Mouse (Mus musculus) heart, adult 2 months (tissue): ENCODE results near the gene Zzef1. TPM values are rescaled to one million over a fixed set of nuclear protein-coding genes. Genes with fewer than 3 reads are reported as not detected.

Experiments
- DNase-seq, 2 experiments: peaks; one replicate each; pipeline ENCODE4 v3.0.0; 2021
- H3K27ac ChIP-seq: fragments of 200-600 bp; 2 replicates; pipeline ENCODE4 v1.8.1; 2022
- H3K27me3 ChIP-seq: fragments of 200-500 bp; 2 replicates; pipeline ENCODE4 v1.6.1; 2012; ENCODE audit warnings: mild to moderate bottlenecking, low read length, inconsistent platforms, mixed read lengths; ENCODE audit not compliant: control insufficient read depth, insufficient read depth
- H3K36me3 ChIP-seq: fragments of 200-500 bp; 2 replicates; pipeline ENCODE4 v1.6.1; 2012; ENCODE audit warnings: low read length, inconsistent platforms; ENCODE audit not compliant: control insufficient read depth, insufficient read depth
- H3K4me1 ChIP-seq: fragments of 200-500 bp; 2 replicates; pipeline ENCODE4 v1.6.1; 2011; ENCODE audit warnings: low read length; ENCODE audit not compliant: control insufficient read depth, insufficient read depth
- H3K4me3 ChIP-seq: fragments of 200-600 bp; 2 replicates; pipeline ENCODE4 v1.8.1; 2022
- H3K79me2 ChIP-seq: fragments of 200-500 bp; replicated peaks from 2 replicates; pipeline ENCODE4 v1.6.1; 2012; ENCODE audit warnings: mild to moderate bottlenecking, inconsistent platforms, low read length, moderate library complexity, mixed read lengths; ENCODE audit not compliant: control insufficient read depth, insufficient read depth
- H3K9ac ChIP-seq: fragments of 200-500 bp; 2 replicates; pipeline ENCODE4 v1.6.1; 2012; ENCODE audit warnings: low read depth, mild to moderate bottlenecking, control low read depth, inconsistent platforms, low read length, mixed read lengths
- CTCF ChIP-seq: fragments of 200-600 bp; IDR thresholded peaks from 2 replicates; pipeline ENCODE4 v1.8.1; 2022; ENCODE audit warnings: antibody characterized with exemption, mild to moderate bottlenecking, moderate library complexity
- EP300 ChIP-seq: fragments of 200-500 bp; IDR thresholded peaks from 2 replicates; pipeline ENCODE4 v1.6.1; 2011; ENCODE audit warnings: low read depth, low read length, control low read depth; ENCODE audit not compliant: insufficient read depth
- POLR2A ChIP-seq: fragments of 200-500 bp; IDR thresholded peaks from 2 replicates; pipeline ENCODE4 v1.6.1; 2011; ENCODE audit warnings: mild to moderate bottlenecking, low read depth, low read length, control low read depth; ENCODE audit not compliant: insufficient read depth
- WGBS: fragments of 180-500 bp; shearing (Covaris S2); methylation state at CpG from one replicate; pipeline ENCODE4 v1.1.7; 2018; 5-methylcytosine and 5-hydroxymethylcytosine counted together
- intact Hi-C: fragments of 180-260 bp; cut with DNase I; formaldehyde crosslinking; loops from one replicate; pipeline ENCODE4 v1.15.1; 2025
- polyA plus RNA-seq: library from polyadenylated mRNA; depleted of rRNA; stranded (reverse); fragments of >200 nt; gene quantifications from 2 replicates; pipeline ENCODE4 v1.2.3, GENCODE M21; 2012
- total RNA-seq, 2 experiments: library from RNA; stranded (reverse); gene quantifications; 2 replicates each; pipeline ENCODE4 v1.2.3; 2021

Gene Zzef1
- total and polyA plus RNA-seq, 3 experiments: 14.1 to 17.5 (median 17.4) TPM

DNA sequence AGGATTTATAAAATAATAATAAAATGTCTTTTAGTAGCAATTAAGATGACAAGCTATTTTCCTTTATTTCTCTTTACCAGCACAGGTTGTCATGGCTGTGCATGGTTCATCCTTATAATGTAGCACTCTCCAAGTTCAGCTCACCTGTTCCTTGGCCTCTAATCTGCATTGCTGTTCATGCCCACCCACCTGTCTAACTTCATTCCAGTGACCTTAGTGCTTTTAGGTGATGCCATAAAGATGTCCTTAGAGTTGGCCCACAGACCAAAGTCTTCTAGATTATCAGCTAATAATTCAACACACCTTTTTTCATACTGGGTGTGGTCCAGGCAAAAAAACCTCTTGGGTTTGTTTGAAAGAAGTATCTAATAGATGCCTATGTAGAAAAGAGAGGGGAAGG is 5.2 kb downstream of the Zzef1 start:
- Histone ChIP-seq H3K27ac (no peak overlapping the region), H3K79me2 (peaks cover 16% of the 10 kb centered on the region), H3K27me3 (no peaks in the 10 kb centered on the region), H3K36me3 (peaks cover 31% of the 10 kb centered on the region), H3K9ac (no peak overlapping the region), H3K4me3 (no peak overlapping the region), H3K4me1 (peaks cover 23% of the 10 kb centered on the region)
- intact Hi-C loops: no loop called here
- TF ChIP-seq POLR2A (no peak), EP300 (no peak), CTCF (no peak)
- no peak for DNase-seq

DNA sequence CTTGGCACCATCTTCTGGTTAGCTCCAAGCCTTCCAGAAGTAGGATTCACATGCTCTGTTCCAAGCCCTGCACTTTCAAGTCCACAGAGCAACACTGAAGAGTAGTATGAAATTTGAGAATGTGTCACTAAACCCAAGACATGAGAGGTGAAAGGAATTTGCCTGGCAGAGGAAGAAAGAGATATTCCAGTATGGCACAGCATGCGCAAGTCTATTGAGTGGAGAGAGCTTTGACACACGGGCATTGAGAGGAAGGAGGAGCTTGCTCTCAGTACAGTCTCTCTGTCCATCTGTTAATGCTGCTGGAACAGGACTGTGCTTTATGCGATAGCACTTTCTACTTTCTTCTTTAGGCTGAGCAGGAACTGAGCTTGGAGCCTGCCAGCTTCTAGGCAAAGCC is 7.0 kb downstream of the Zzef1 start:
- 51% methylated on average over 3 of the region's 3 CpGs for WGBS
- no peak overlapping the region for H3K4me3 ChIP-seq
- no peak overlapping the region for H3K27ac ChIP-seq
- H3K36me3 ChIP-seq: peaks cover 32% of the 10 kb centered on the region
- H3K79me2 ChIP-seq: peaks cover 16% of the 10 kb centered on the region
- H3K9ac ChIP-seq: no peak overlapping the region
- H3K4me1 ChIP-seq: peaks cover 27% of the 10 kb centered on the region
- TF ChIP-seq CTCF (no peak), EP300 (0 out of 2 replicates have a peak, but pooled peaks have one; percentile 38)
- no peaks in the 10 kb centered on the region for H3K27me3 ChIP-seq
- intact Hi-C loops: no loop called here
- DNase-seq: peak in 1 of 2 experiments; percentile 10

DNA sequence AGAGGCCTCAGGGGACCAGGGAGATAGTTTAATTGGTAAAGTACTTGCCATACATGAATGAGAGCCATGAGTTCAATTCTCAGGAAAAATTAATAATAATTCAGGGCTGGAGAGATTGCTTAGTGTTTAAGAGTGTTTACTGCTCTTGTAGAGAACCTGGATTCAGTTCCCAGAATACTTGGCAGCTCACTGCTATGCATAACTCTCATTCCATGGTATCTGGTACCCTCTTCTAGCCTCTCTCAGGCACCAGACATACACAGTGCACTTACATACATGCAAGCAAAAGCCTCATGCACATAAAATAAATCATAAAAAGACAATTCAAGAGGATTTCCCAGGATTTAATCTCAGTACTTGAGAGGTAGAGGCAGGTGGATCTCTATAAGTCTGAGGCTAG is 8.6 kb downstream of the Zzef1 start:
- Histone ChIP-seq H3K9ac (no peak overlapping the region), H3K4me3 (no peak overlapping the region), H3K27ac (no peak overlapping the region), H3K27me3 (no peaks in the 10 kb centered on the region), H3K79me2 (peaks cover 14% of the 10 kb centered on the region), H3K4me1 (peaks cover 25% of the 10 kb centered on the region), H3K36me3 (peaks cover 25% of the 10 kb centered on the region)
- TF ChIP-seq POLR2A (no peak), CTCF (no peak)
- DNase-seq: no peak
- intact Hi-C loops: no loop called here

DNA sequence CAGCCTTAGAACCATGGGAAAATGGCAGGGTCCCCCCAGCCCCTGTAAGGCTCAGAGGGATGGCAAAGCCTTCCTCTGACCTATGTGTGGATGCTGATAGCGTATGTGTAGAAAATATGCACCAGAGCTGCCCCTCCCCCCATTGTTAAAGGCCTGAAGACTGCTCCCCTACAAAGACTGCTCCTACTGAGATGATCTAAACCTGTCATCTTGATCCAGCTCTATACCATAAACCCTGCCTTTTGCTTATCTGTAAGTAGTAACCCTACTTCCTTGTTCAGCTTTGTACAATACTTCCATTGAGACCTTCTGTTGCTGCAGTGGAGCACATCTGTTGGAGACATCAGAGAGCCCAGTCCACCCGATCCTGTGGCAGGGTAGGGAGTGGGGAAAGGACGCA is 9.2 kb downstream of the Zzef1 start:
- intact Hi-C loops: no loop called here
- TF ChIP-seq POLR2A: no peak
- no peak for TF ChIP-seq CTCF
- TF ChIP-seq EP300: no peak
- no peak overlapping the region for H3K4me3 ChIP-seq
- peaks cover 24% of the 10 kb centered on the region for H3K4me1 ChIP-seq
- peaks cover 25% of the 10 kb centered on the region for H3K36me3 ChIP-seq
- peaks cover 11% of the 10 kb centered on the region for H3K79me2 ChIP-seq
- WGBS: 78% methylated on average over 3 of the region's 3 CpGs
- H3K27ac ChIP-seq: no peak overlapping the region
- no peak overlapping the region for H3K9ac ChIP-seq
- H3K27me3 ChIP-seq: no peaks in the 10 kb centered on the region
- no peak for DNase-seq

DNA sequence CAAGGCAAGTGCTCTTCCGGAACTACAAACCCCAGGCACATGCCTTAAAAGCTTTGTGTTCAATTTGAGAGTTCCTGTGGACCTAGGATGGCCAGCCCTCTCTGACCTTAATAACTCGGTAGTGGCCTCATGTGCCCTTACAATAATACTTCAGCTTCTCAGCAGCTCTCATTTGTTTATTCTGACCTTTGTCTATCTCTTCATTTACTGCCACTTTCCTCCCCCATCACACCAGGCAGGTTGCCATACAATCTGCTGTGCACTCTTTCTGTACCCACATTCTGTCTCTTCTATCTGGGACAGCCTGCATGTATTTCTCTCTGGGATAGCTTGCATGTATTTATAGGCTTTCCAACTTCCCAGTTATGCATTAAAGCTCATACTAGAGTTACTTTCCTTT is 10.5 kb downstream of the Zzef1 start:
- H3K4me1 ChIP-seq: peaks cover 24% of the 10 kb centered on the region
- intact Hi-C loops: no loop called here
- TF ChIP-seq CTCF (no peak), POLR2A (no peak), EP300 (no peak)
- H3K4me3 ChIP-seq: no peak overlapping the region
- peaks cover 23% of the 10 kb centered on the region for H3K36me3 ChIP-seq
- no peaks in the 10 kb centered on the region for H3K27me3 ChIP-seq
- no peak overlapping the region; the same call in 1 of the 2 replicates for H3K27ac ChIP-seq
- no peak overlapping the region for H3K9ac ChIP-seq
- peaks cover 7% of the 10 kb centered on the region for H3K79me2 ChIP-seq
- 29% methylated on average over 2 of the region's 2 CpGs for WGBS
- no peak for DNase-seq

DNA sequence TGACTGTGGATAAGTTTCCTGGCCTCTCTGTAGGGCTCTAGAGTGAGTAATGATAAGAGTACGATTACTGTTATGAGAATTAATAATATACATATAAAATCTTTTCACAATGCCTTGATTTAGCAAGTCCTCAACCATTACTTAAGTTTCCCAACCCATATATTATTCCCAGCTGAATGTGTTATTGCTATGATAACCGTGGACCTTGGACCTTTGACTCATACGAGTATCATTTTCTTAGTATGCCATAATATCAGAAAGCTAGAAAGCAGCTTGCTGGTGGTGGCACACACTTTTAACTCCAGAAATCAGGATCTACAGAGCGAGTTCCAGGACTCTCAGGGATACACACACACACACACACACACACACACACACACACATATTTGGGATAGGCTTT is 12.0 kb downstream of the Zzef1 start:
- Histone ChIP-seq H3K79me2 (peaks cover 7% of the 10 kb centered on the region), H3K27ac (no peak overlapping the region), H3K4me3 (no peak overlapping the region), H3K9ac (no peak overlapping the region), H3K4me1 (peaks cover 19% of the 10 kb centered on the region), H3K27me3 (no peaks in the 10 kb centered on the region), H3K36me3 (peaks cover 23% of the 10 kb centered on the region)
- 62% methylated on average over 4 of the region's 4 CpGs for WGBS
- intact Hi-C loops: no loop called here
- no peak for TF ChIP-seq EP300
- no peak for TF ChIP-seq POLR2A
- TF ChIP-seq CTCF: no peak
- DNase-seq: no peak
